Mouse (Mus musculus) intestine, postnatal 0 days (tissue): Measurements from ENCODE around the gene Fam136a. TPM values are rescaled to one million over a fixed set of nuclear protein-coding genes. Genes with fewer than 3 reads are reported as not detected.
A peak's percentile ranks its signal among the peaks of the same experiment; 100 is the strongest.

Experiments used
- ATAC-seq: fragments of 200-750 bp; cut with Nextera tagmentation; 2 replicates; pipeline ENCODE4 v1.8.0; 2017; ENCODE audit warnings: mild to moderate bottlenecking, moderate TSS enrichment, moderate library complexity
- H3K27ac ChIP-seq: fragments of 300-500 bp; sonication (generic); 2 replicates; pipeline ENCODE4 v1.5.1; 2014; ENCODE audit warnings: mild to moderate bottlenecking, low read depth, low read length, moderate library complexity
- H3K27me3 ChIP-seq: fragments of 300-500 bp; sonication (generic); replicated peaks from 2 replicates; pipeline ENCODE4 v1.6.1; 2014; ENCODE audit warnings: low read length, mixed read lengths; ENCODE audit not compliant: control insufficient read depth, insufficient read depth
- H3K36me3 ChIP-seq: fragments of 300-500 bp; sonication (generic); 2 replicates; pipeline ENCODE4 v1.6.1; 2014; ENCODE audit warnings: mild to moderate bottlenecking, moderate library complexity; ENCODE audit not compliant: control insufficient read depth, insufficient read depth
- H3K4me1 ChIP-seq: fragments of 300-500 bp; sonication (generic); replicated peaks from 2 replicates; pipeline ENCODE4 v1.6.1; 2014; ENCODE audit warnings: antibody characterized with exemption, low read length, mixed read lengths; ENCODE audit not compliant: control insufficient read depth, insufficient read depth
- H3K4me2 ChIP-seq: fragments of 300-500 bp; sonication (generic); replicated peaks from 2 replicates; pipeline ENCODE4 v1.6.1; 2014; ENCODE audit warnings: low read depth, mild to moderate bottlenecking, moderate library complexity
- H3K4me3 ChIP-seq: fragments of 300-500 bp; sonication (generic); 2 replicates; pipeline ENCODE4 v1.5.1; 2014; ENCODE audit warnings: low read depth, low read length
- H3K9ac ChIP-seq: fragments of 300-500 bp; sonication (generic); 2 replicates; pipeline ENCODE4 v1.6.1; 2014; ENCODE audit warnings: mild to moderate bottlenecking, low read depth, low read length
- H3K9me3 ChIP-seq: fragments of 300-500 bp; sonication (generic); 2 replicates; pipeline ENCODE4 v1.6.1; 2016; ENCODE audit warnings: mixed run types; ENCODE audit not compliant: control insufficient read depth
- CTCF ChIP-seq: sonication (generic); IDR thresholded peaks from 2 replicates; pipeline ENCODE4 v1.5.1; 2016; ENCODE audit warnings: low read depth, mild to moderate bottlenecking, control low read depth, antibody characterized with exemption, moderate library complexity
- WGBS: fragments of 180-500 bp; shearing (Covaris S2); extraction: QIAGEN DNeasy Blood & Tissue Kit; methylation state at CpG from one replicate; pipeline ENCODE4 v1.1.7; 2014; 5-methylcytosine and 5-hydroxymethylcytosine counted together
- polyA plus RNA-seq: library from polyadenylated mRNA; unstranded; fragments of >200 nt; fragmentation: Nextera tagmentation; extraction: Ambion mirVana; gene quantifications from 2 replicates; pipeline ENCODE4 v1.2.1, GENCODE M21; 2015

Fam136a gene
- polyA plus RNA-seq, 1 experiment from 2014 or later = 65.8 TPM

GRCm38 (mm10) chr6:86393187-86393586, 27.7 kb downstream of the Fam136a start:
- H3K9me3 ChIP-seq = no peaks in the 10 kb centered on the region
- H3K4me1 ChIP-seq = 0 out of 2 replicates have a peak, but pooled peaks cover 10% of the 10 kb centered on the region
- no peak overlapping the region for H3K4me3 ChIP-seq
- H3K27me3 ChIP-seq = no peaks in the 10 kb centered on the region
- no peak overlapping the region for H3K4me2 ChIP-seq
- no peak overlapping the region for H3K27ac ChIP-seq
- ATAC-seq = no peak
- no peak overlapping the region for H3K9ac ChIP-seq
- WGBS = 93% methylated on average over 1 of the region's 1 CpGs
- TF ChIP-seq CTCF = peak; percentile 31; the same call in 1 of the 2 replicates
- peaks cover 42% of the 10 kb centered on the region for H3K36me3 ChIP-seq

GRCm38 (mm10) chr6:86394078-86394720, 28.8 kb downstream of the Fam136a start:
- WGBS = 82% methylated on average over 17 of the region's 17 CpGs
- no peak overlapping the region for H3K4me2 ChIP-seq
- ATAC-seq = no peak

GRCm38 (mm10) chr6:86395021-86395420, 29.6 kb downstream of the Fam136a start:
- no peak for TF ChIP-seq CTCF
- H3K36me3 ChIP-seq = peaks cover 25% of the 10 kb centered on the region
- no peak overlapping the region for H3K4me3 ChIP-seq
- H3K4me2 ChIP-seq = no peak overlapping the region; the same call in 1 of the 2 replicates
- ATAC-seq = no peak
- H3K9me3 ChIP-seq = no peaks in the 10 kb centered on the region
- WGBS = 90% methylated on average over 9 of the region's 9 CpGs
- H3K27me3 ChIP-seq = no peaks in the 10 kb centered on the region
- no peak overlapping the region for H3K9ac ChIP-seq
- no peak overlapping the region for H3K27ac ChIP-seq
- H3K4me1 ChIP-seq = 0 out of 2 replicates have a peak, but pooled peaks cover 10% of the 10 kb centered on the region

More at GRCm38 (mm10) chr6:86394078-86394720, 28.8 kb downstream of the Fam136a start:
- Histone ChIP-seq H3K4me3 (no peak overlapping the region), H3K9ac (no peak overlapping the region), H3K27me3 (no peaks in the 10 kb centered on the region), H3K4me1 (0 out of 2 replicates have a peak, but pooled peaks cover 10% of the 10 kb centered on the region), H3K9me3 (no peaks in the 10 kb centered on the region), H3K27ac (no peak overlapping the region), H3K36me3 (peaks cover 32% of the 10 kb centered on the region)
- no peak for TF ChIP-seq CTCF

- Histone ChIP-seq H3K4me2 (peak overlapping the region; percentile 79), H3K4me3 (peak overlapping the region; percentile 98), H3K36me3 (peaks cover 15% of the 10 kb centered on the region), H3K27me3 (no peaks in the 10 kb centered on the region), H3K9ac (no peak overlapping the region), H3K27ac (no peak overlapping the region), H3K9me3 (no peaks in the 10 kb centered on the region), H3K4me1 (0 out of 2 replicates have a peak, but pooled peaks cover 10% of the 10 kb centered on the region)
- TF ChIP-seq CTCF = no peak
- ATAC-seq = no peak
- WGBS = 21% methylated on average over 10 of the region's 10 CpGs
These were observed 30.5 kb downstream of the Fam136a start for GRCm38 (mm10) chr6:86395969-86396368.

GRCm38 (mm10) chr6:86396581-86397256, 31.3 kb downstream of the Fam136a start, which contains the start of gene Pcyox1:
TSS of gene Pcyox1 (minus strand) at chr6:86397154.
- Histone ChIP-seq H3K27ac (peak within 1 kb of the TSS; percentile 89), H3K4me2 (peak within 1 kb of the TSS; percentile 79), H3K27me3 (no peaks in the 10 kb centered on the region), H3K9ac (peak within 1 kb of the TSS; percentile 77), H3K4me1 (0 out of 2 replicates have a peak, but pooled peaks cover 10% of the 10 kb centered on the region), H3K36me3 (peaks cover 9% of the 10 kb centered on the region), H3K4me3 (peak within 1 kb of the TSS; percentile 98), H3K9me3 (no peaks in the 10 kb centered on the region)
- under 1% methylated on average over 49 of the region's 51 CpGs for WGBS
- no peak for TF ChIP-seq CTCF
- ATAC-seq = peak; percentile 83

- Histone ChIP-seq H3K36me3 (peaks cover 4% of the 10 kb centered on the region; the same call in 1 of the 2 replicates), H3K27ac (peak overlapping the region; percentile 89; the same call in 1 of the 2 replicates), H3K27me3 (no peaks in the 10 kb centered on the region), H3K9ac (peak overlapping the region; percentile 77), H3K4me2 (peak overlapping the region; percentile 79), H3K4me3 (peak overlapping the region; percentile 98), H3K9me3 (no peaks in the 10 kb centered on the region), H3K4me1 (0 out of 2 replicates have a peak, but pooled peaks cover 10% of the 10 kb centered on the region)
- WGBS = 2% methylated on average over 14 of the region's 14 CpGs
- no peak for TF ChIP-seq CTCF
- no peak for ATAC-seq
These were observed 32.0 kb downstream of the Fam136a start for GRCm38 (mm10) chr6:86397257-86397980.
